Mouse (Mus musculus) ES-Bruce4 (cell line): ENCODE measurements at regions not wholly inside any gene's neighbourhood (a gene's known extent, or its start where the extent isn't known, plus 50 kb on each side); places are given as distances from the start of the nearest gene placed in this dataset.

ENCODE experiments used
- CTCF ChIP-seq: IDR thresholded peaks from one replicate; pipeline ENCODE4 v1.8.1; 2011; ENCODE audit warnings: low read depth, low read length
- EP300 ChIP-seq: IDR thresholded peaks from 2 replicates; pipeline ENCODE4 v1.6.1; 2011; ENCODE audit warnings: low read depth, low read length; ENCODE audit not compliant: insufficient read depth
- POLR2A ChIP-seq: IDR thresholded peaks from one replicate; pipeline ENCODE4 v1.8.1; 2011; ENCODE audit warnings: low read length; ENCODE audit not compliant: insufficient read depth

GRCm38 (mm10) chr3:18339189-18339588, 391.0 kb downstream of the Cypt12 start:
- TF ChIP-seq EP300 (no peak), CTCF (no peak), POLR2A (no peak)
